Mouse (Mus musculus) adrenal gland, postnatal 4 days (tissue): Measurements from ENCODE around the gene Epyc. TPM values are rescaled to one million over a fixed set of nuclear protein-coding genes. Genes with fewer than 3 reads are reported as not detected.

ENCODE experiments used
- DNase-seq, 2 experiments: peaks; one replicate each; pipeline ENCODE4 v3.0.0; 2021 to 2022; ENCODE audit warnings: low spot score in 2 of 2, mixed read lengths in 2 of 2
- long read RNA-seq, 2 experiments: library from polyadenylated mRNA; stranded (forward); transcript quantifications; one replicate each; pipeline ENCODE4 v2.0.0; 2021
- total RNA-seq, 2 experiments: library from RNA; stranded (reverse); gene quantifications; 2 replicates each; pipeline ENCODE4 v1.2.3; 2021

Epyc gene
- total RNA-seq, result under 1 TPM; 0.56 to 0.95 TPM
- long read RNA-seq, experiment 1, result 0 reads
- long read RNA-seq, experiment 2, result 0 reads

DNA sequence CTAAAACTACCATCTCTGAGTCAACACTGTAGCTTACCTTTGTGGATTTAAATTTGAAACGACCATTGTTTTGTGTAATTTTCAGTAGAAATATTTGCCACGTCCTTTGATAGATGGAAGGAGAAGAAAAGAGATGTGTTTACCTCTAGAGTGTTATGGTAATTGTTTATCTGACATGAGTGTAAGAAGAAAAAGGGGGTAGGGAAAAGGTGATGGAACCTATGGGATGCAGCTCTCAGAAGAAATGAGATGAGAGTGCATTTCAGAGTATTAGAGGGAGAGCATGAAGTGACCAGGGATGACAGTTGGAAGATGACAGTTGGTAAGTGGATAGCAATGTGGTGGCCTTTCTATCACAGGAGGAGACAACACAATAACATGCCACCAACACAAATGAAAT, at the start of gene Epyc:
Gene Epyc (plus strand): TSS at position 301 of the 400 bp plus-strand sequence.
- DNase-seq, result no peak

GRCm38 (mm10) chr10:97595680-97596079, 48.2 kb upstream of the Epyc start:
- no peak for DNase-seq

- no peak for DNase-seq
These were observed 42.1 kb upstream of the Epyc start for GRCm38 (mm10) chr10:97601744-97602143.

DNA sequence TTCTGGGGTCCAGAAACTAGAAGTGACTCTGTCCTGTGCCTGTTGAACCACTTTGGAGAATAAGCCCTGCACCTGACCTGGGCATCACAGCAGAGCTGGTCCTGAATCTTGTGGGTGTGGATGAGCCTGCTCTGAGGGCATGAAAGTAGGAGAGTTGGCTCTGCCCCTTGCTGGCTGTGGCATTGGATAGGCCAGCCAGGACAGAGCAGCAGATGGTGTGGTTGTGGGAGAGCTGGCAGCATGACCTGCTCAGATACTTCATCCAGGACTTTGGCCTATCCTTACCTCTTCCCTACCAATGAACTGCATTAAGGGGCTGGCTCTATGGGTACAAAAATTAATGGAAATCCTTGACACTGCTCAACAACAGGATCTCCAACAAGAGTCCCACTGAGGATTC, 40.6 kb upstream of the Epyc start:
- DNase-seq, result no peak

- DNase-seq, result no peak
These were observed 37.3 kb upstream of the Epyc start, which contains the start of gene Kera for GRCm38 (mm10) chr10:97606579-97606978. Kera (plus strand) TSS chr10:97606879.

DNA sequence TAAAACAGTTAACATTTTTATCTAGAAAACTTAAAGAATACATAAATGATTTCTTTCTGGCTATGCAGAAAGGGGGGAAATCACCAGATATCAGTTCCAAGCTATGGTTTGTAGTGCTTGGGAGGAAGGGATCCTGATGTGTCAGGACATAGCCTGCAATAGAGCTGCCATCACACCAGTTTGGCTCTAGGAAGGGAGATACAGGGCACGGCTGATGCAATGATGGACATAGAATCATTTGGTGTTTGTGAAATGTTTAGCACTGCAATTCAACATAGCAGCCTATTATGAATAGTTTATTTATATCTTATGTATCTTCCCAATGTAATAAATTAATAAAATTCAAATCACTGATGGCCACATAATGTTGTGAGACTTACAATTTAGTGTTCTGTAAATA, 21.5 kb upstream of the Epyc start:
- DNase-seq, result no peak

DNA sequence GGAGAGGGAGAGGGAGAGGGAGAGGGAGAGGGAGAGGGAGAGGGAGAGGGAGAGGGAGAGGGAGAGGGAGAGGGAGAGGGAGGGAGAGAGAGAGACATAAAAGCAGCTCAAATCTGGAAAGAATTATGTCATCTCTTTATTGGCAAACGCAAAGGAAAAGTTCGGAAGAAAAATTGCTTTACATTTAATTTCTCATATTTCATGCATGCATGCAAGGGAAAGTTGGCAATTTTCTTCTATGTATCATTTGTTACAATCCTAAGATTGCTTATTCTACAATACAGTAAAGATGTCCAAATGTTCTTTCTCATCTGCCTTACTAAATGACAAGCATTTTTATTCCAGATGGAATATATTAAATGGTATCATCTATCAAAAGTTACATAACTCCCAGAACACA, 19.5 kb upstream of the Epyc start:
- no peak for DNase-seq

GRCm38 (mm10) chr10:97625116-97625515, 18.8 kb upstream of the Epyc start:
- no peak for DNase-seq

DNA sequence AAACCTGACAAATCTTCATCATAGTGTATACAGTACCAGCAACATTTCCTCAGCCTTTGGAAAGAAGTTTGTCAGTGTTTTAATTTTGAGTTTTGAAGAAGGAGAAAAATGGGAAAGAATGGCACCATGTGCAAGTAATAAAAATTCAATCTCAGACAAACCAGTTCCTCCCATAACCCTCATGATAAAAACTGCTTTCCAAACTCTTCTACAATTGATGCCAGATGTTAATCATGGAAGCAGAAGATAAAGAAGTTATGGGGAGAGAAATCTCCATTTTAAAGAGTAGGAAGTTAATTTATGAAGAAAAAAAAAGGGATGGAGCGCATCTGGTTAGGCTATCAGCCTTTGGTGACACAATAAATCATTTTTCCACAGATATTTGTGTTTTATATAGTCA, 17.3 kb upstream of the Epyc start:
- no peak for DNase-seq

DNA sequence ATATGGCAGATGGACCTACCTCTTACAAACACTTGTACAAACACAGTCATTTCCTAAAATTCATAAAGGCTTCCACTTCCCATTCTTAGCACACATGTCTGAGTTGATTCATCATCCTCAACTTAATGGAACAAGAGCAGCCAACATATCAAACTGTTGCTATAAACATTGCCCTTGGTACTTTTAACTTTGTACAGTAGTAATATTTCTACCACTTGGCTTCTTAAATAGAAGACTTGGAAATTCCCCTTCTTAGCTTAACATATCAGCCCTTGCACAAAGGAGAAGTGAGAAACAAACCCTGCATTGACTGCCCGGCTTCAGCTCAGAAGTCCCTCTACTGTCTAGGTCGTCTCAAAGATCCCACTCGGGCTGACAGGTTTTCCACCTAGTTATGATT, 12.8 kb upstream of the Epyc start:
- no peak for DNase-seq

DNA sequence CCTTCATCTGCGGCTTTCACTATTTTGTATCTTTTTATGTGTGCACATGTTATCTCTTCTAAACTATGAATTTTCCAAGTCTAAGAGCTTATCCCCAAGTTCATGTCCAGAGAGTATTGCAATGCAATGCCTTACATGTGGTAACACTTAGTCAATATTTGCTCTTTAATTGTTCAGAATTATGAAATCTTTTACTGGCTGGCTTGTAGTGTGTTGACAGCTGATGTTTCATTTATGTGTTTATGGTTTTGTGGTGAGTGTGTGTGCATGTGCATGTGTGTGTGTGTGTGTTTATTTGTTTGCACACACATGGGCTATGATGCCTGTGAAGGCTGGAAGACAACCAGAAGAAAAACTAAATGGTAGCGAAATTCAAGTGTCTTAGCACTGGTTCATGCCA, 1.9 kb upstream of the Epyc start:
- no peak for DNase-seq

DNA sequence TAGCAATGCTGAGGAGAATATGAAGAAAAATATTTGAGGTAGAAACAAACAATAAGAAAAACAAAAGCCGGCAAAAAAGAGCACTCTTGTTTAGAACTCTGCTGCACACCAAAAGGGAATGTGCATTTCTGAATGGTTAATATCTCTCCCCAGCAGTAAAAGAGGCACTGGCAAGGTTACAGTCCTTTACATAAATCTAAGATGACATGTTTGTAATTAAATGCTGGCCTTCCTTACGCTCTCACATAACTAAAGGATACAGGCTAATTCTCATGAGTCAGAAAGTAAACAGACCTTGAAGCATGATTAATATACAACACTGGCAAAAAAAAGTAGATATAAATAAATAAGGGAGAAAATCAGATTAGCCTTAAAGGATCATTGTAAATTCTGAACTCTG, 6.5 kb downstream of the Epyc start:
- no peak for DNase-seq

DNA sequence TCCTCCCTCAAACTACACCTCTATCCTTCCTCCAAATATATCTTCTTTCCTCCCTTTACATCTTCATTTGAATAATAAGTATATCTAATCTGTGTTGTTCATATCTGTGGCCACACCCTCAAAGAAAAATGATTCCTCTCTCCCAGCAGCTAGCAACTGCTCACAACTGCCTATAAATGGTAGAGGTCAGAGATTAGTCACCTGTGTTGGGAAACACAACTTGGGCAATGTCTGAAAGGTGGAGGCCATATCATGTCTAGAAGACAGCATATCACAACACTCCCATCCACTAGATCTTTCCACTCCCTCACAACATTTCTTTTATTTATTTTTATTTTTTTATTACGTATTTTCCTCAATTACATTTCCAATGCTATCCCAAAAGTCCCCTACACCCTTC, 15.6 kb downstream of the Epyc start:
- no peak for DNase-seq

GRCm38 (mm10) chr10:97668656-97669055, 24.8 kb downstream of the Epyc start:
- DNase-seq, result no peak

DNA sequence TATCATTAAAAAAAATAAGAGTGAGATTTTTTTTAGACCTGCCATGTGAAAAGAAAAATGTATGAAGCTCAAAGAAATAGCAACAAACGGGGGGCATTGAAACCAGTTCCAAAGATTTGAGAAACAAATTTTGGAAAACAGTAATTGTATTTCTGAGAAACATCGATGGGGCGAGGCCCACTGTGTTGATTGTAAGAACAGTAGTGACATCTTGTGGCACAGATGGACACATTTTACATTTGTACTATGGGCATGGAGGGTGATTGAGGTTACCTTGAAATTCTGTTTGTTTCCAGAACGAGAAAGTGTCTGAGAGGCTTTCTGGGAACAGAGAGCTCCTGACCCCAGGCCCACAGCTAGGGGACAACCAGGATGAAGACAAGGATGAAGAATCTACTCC, 26.3 kb downstream of the Epyc start:
- no peak for DNase-seq

DNA sequence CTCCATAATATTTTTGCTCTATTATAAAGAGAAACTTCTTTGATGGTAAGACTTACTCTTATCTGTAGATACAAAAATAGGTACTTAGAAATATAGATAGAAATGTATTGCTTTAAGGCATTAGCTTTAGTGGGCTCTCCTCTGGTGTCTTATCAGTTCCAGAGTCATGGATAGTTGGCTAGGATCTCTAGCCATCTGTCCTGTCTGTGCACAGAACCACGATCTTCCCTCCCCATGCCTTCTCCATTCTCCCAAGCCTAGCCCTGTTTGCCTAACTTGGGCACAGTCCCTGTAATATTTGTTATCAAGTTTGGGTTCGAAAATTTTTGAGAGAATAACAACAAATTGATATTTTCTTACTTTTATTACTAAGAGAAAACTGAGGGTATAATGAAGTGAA, 29.4 kb downstream of the Epyc start:
- no peak for DNase-seq

DNA sequence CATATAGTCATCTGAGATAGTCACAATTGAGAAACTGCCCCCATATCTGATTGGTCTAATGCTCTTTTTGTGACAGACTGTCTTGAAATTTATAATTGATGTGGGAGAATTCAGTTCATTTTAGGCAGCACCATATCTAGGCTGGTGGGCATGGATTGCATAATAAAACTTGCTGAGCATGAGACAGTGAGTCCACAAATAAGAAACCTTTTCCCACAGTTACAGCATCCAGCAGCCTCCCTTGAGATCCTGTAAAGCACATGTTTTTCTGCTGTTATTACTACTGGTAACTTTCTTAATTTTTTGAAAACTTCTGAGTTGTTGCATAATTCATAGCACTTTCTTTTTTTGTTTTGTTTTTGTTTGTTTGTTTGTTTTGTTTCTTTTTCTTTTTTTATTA, 39.1 kb downstream of the Epyc start:
- no peak for DNase-seq

- DNase-seq, result no peak
These were observed 43.3 kb downstream of the Epyc start for GRCm38 (mm10) chr10:97687198-97687597.

DNA sequence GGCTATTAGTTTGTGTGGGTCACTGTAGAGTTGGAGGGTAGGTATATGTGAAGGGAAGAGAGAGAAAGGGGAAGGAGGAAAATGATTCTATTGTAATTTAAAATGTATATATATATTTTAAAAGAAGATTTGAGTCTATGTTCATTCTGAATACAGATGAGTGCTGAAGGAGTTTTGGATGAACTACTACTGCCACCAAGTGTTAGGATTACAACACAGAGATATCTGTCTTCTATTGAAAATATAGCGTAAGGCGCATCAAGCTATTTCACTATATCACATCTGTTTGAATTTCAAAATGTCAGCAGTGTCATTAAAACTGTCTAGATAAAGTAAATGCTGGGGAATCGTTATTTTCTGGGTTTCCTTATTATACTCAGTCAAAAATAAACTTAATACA, 45.6 kb downstream of the Epyc start:
- DNase-seq, result no peak

DNA sequence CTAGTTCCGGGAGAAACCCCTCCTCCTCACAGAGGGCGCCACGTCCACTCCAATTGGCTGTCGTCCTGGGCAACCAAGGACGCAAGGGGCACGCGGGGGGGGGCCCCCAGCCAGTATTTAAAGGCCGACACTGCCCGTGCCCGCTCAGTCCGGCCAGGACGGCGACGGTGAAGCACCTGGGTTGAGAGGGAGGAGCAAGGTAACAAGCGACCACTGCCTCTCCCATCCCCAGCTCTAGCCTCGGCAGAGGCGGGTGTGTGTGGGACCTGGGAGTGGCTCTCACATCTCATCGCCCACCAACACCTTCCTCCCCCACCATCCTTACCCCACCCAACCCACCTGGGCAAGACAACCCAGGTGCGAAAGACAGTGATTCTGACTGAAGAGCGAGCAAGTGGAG, 49.0 kb downstream of the Epyc start, which contains the start of gene Ccer1:
Gene Ccer1 (plus strand): TSS at position 147 of the 400 bp plus-strand sequence.
- no peak for DNase-seq

- DNase-seq, result no peak
These were observed 49.7 kb downstream of the Epyc start for GRCm38 (mm10) chr10:97693398-97694135.

DNA sequence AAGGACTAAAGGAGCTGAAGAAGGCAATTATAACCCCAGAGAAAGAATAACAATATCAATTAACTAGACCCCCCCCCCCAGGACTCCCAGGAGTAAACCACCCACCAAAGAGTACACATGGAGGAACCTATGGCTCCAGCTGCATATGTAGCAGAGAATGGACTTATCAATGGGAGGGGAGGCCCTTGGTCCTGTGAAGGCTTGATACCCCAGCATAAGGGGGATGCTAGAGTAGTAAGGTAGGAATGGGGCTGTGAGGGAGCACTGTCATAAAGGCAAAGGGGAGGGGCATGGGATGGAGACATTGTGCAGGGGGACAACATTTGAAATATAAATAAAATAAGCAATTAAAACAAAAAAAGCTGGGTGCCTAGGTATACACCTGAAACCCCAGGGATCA, 58.5 kb downstream of the Epyc start:
- DNase-seq, result no peak

DNA sequence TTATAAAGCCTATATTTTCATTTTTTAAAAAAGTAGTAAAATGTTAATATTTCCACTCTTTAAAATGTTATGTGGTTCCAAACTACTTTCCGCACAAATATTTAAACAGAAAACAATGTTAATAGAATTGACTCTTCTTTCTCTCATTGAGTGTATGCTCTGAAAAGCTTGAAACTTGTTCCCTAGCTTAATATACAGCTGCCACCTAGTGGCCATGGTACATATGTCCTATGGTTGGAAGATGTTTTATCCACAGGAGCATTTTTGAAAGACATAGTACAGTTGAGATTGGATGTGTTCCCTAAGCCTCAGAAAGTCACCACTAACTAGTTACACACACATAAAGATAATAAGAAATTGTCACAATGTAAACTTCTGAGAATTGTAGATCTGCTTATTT, 60.7 kb downstream of the Epyc start:
- no peak for DNase-seq
